Mouse (Mus musculus): Measurements from ENCODE around the gene Mmp21.

Mmp21 gene

GRCm38 (mm10) chr7:133627184-133627936 is 52.5 kb downstream of the Mmp21 start:
- TF ChIP-seq GATA4 (IDR thresholded peaks at IDR 0.05; ENCODE audit: insufficient replicate concordance, low read length), result no peak

Measured in liver, adult (tissue).